Mouse (Mus musculus) midbrain, embryonic 11.5 days (tissue): ENCODE data around the gene Mllt11. TPM values are rescaled to one million over a fixed set of nuclear protein-coding genes. Genes with fewer than 3 reads are reported as not detected.

Experiments
- ATAC-seq: fragments of 200-750 bp; cut with Nextera tagmentation; 2 replicates; pipeline ENCODE4 v1.8.0; 2017; ENCODE audit warnings: moderate TSS enrichment, moderate library complexity; ENCODE audit not compliant: low FRiP score
- DNase-seq: peaks from one replicate; pipeline ENCODE4 v3.0.0; 2015; ENCODE audit warnings: low spot score; ENCODE audit errors: missing footprints
- H3K27ac ChIP-seq: fragments of 300-500 bp; sonication (generic); 2 replicates; pipeline ENCODE4 v1.5.1; 2014; ENCODE audit warnings: low read depth, low read length
- H3K27me3 ChIP-seq: fragments of 300-500 bp; sonication (generic); 2 replicates; pipeline ENCODE4 v1.6.1; 2014; ENCODE audit warnings: mild to moderate bottlenecking, low read length, moderate library complexity, mixed read lengths; ENCODE audit not compliant: control insufficient read depth, insufficient read depth
- H3K36me3 ChIP-seq: fragments of 300-500 bp; sonication (generic); 2 replicates; pipeline ENCODE4 v1.6.1; 2014; ENCODE audit warnings: mild to moderate bottlenecking, low read length, moderate library complexity, mixed read lengths; ENCODE audit not compliant: control insufficient read depth, insufficient read depth
- H3K4me1 ChIP-seq: fragments of 300-500 bp; sonication (generic); 2 replicates; pipeline ENCODE4 v1.6.1; 2014; ENCODE audit warnings: low read length; ENCODE audit not compliant: control insufficient read depth, insufficient read depth
- H3K4me2 ChIP-seq: fragments of 300-500 bp; sonication (generic); 2 replicates; pipeline ENCODE4 v1.6.1; 2014; ENCODE audit warnings: mild to moderate bottlenecking, moderate library complexity
- H3K4me3 ChIP-seq: fragments of 300-500 bp; sonication (generic); 2 replicates; pipeline ENCODE4 v1.5.1; 2014; ENCODE audit warnings: low read depth, low read length
- H3K9ac ChIP-seq: fragments of 300-500 bp; sonication (generic); 2 replicates; pipeline ENCODE4 v1.6.1; 2014; ENCODE audit warnings: low read length
- H3K9me3 ChIP-seq: fragments of 300-500 bp; sonication (generic); 2 replicates; pipeline ENCODE4 v1.6.1; 2016; ENCODE audit warnings: low read length; ENCODE audit not compliant: control insufficient read depth
- WGBS: fragments of 180-500 bp; shearing (Covaris S2); extraction: QIAGEN DNeasy Blood & Tissue Kit; methylation state at CpG from one replicate; pipeline ENCODE4 v1.1.7; 2014; 5-methylcytosine and 5-hydroxymethylcytosine counted together
- polyA plus RNA-seq: library from polyadenylated mRNA; unstranded; fragments of >200 nt; fragmentation: Nextera tagmentation; extraction: Ambion mirVana; gene quantifications from 2 replicates; pipeline ENCODE4 v1.2.1, GENCODE M21; 2014

The Mllt11 gene
- polyA plus RNA-seq, result 124 and 144 TPM in 2 replicates

DNA sequence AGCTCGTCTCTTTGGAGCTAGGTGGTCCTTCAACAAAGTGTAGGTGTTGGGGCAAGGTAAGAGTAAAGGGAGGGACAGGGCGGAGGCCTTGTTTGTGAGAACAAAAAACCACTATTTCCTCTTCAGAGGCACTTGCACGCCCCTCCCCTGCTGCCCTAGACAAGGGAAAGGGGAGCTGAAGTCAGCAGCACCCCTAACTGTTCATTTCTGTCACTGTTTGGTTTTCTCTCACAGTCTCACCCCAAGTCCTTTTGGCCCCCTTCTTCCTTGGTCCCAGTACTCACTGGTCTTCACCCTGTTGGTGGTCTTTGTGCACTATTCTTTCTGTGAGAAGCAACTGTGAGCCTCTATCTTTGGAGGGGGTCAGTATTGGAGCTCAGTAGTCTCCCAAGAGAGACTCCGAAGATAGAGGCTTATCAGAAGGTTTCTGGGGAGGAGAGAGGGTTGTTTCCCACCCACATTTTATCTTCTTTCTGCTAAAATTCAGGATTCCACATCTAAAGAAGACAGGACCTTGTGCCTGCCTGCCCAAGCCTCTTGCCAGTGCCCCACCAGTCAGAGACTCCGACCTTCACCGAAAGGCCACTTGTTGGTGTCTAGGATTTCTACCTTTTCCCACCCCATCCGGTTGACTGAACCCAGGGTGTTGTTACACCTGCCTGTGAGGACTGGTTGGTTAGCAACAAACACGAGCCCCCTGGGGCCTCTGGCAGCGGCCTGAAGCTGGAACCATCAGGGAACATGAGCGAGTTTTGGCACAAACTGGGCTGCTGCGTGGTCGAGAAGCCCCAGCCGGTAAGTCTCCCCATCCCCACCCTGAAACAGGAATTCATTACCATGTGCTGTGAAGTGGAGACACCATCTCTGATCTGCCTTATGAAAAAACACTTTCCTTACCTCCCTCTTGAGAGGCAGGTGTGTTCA is at the start of gene Mllt11:
Mllt11 (minus strand) TSS at position 874 of the 924 bp plus-strand sequence.
- Histone ChIP-seq H3K27ac (peak within 1 kb of the TSS; percentile 79; the same call in 1 of the 2 replicates), H3K4me2 (peak within 1 kb of the TSS; percentile 96), H3K9ac (peak within 1 kb of the TSS; percentile 80; the same call in 1 of the 2 replicates), H3K36me3 (peaks cover 36% of the 10 kb centered on the region), H3K4me1 (peaks cover 21% of the 10 kb centered on the region), H3K9me3 (no peaks in the 10 kb centered on the region), H3K27me3 (no peaks in the 10 kb centered on the region), H3K4me3 (peak within 1 kb of the TSS; percentile 72; the same call in 1 of the 2 replicates)
- DNase-seq, result no peak
- WGBS, result 81% methylated on average over 13 of the region's 13 CpGs
- ATAC-seq, result no peak

- Histone ChIP-seq H3K4me1 (peaks cover 9% of the 10 kb centered on the region), H3K27me3 (no peaks in the 10 kb centered on the region), H3K27ac (peak within 1 kb of the TSS; percentile 93), H3K9ac (peak within 1 kb of the TSS; percentile 92), H3K36me3 (no peaks in the 10 kb centered on the region), H3K4me3 (peak within 1 kb of the TSS; percentile 64), H3K4me2 (peak within 1 kb of the TSS; percentile 78), H3K9me3 (no peaks in the 10 kb centered on the region)
- WGBS, result 1% methylated on average over 53 of the region's 53 CpGs
- ATAC-seq, result peak; percentile 90
- DNase-seq, result peak; percentile 99
Observed at GRCm38 (mm10) chr3:95281216-95282126, 49.5 kb upstream of the Mllt11 start, which contains the start of the genes Mindy1 and Prune1. Gene Mindy1 (plus strand): TSS chr3:95281345. Gene Prune1 (minus strand): TSS chr3:95282076.

DNA sequence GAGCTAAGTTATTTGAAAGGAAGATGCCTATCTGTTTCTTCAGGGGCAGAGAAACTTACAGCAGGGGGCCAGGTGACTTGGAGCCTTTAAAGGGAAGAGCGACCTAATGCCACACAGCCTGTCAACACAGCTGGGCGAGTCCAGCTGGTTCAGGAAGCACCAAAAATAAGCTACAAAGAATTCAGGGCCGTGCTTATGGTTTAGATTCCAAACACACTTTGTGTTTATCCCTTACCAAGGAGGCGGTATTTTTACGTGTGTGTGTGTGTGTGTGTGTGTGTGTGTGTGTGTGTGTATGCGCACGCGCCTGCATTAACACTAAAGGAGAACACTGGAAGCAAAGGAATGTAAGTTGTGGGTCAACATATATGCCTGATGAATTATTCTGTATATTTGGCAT is 48.8 kb upstream of the Mllt11 start:
- ATAC-seq (no peak), DNase-seq (peak; percentile 89)
- H3K36me3 ChIP-seq, result no peaks in the 10 kb centered on the region
- peak overlapping the region; percentile 64 for H3K4me3 ChIP-seq
- peaks cover 9% of the 10 kb centered on the region for H3K4me1 ChIP-seq
- 34% methylated on average over 8 of the region's 8 CpGs for WGBS
- H3K27me3 ChIP-seq, result no peaks in the 10 kb centered on the region
- peak overlapping the region; percentile 87 for H3K9ac ChIP-seq
- no peaks in the 10 kb centered on the region for H3K9me3 ChIP-seq
- peak overlapping the region; percentile 78 for H3K4me2 ChIP-seq
- H3K27ac ChIP-seq, result no peak overlapping the region

DNA sequence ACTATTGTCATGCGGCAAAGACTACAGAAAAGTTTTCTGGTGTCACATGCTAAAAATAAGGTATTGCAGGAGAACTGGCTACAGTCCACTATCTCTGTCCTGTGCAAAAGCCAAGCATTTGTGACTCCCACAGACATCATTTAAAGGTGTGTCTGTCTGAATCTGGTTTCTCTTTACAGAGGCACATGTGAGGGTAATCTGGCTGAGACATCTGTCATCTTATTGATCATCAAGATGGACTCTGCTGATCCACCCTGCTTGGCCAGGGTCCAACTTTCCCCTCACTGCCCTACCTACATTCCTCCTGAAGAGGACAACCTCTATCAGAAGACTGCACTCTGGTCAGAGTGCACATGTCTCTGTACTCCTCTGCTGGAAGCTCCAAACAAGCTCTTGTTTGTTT is 45.2 kb upstream of the Mllt11 start:
- ATAC-seq (no peak), DNase-seq (no peak)
- Histone ChIP-seq H3K27me3 (no peaks in the 10 kb centered on the region), H3K4me3 (no peak overlapping the region), H3K9me3 (no peaks in the 10 kb centered on the region), H3K9ac (no peak overlapping the region), H3K36me3 (no peaks in the 10 kb centered on the region), H3K4me2 (no peak overlapping the region), H3K27ac (no peak overlapping the region), H3K4me1 (no peaks in the 10 kb centered on the region)
- 84% methylated on average over 1 of the region's 1 CpGs for whole genome bisulfite sequencing

- H3K36me3 ChIP-seq, result no peaks in the 10 kb centered on the region
- ATAC-seq (no peak), DNase-seq (no peak)
- WGBS, result 80% methylated on average over 5 of the region's 5 CpGs
- no peaks in the 10 kb centered on the region for H3K9me3 ChIP-seq
- H3K4me1 ChIP-seq, result no peaks in the 10 kb centered on the region
- no peak overlapping the region for H3K4me3 ChIP-seq
- H3K4me2 ChIP-seq, result no peak overlapping the region
- no peaks in the 10 kb centered on the region for H3K27me3 ChIP-seq
- H3K27ac ChIP-seq, result no peak overlapping the region
- no peak overlapping the region for H3K9ac ChIP-seq
Observed at GRCm38 (mm10) chr3:95276428-95276934, 44.5 kb upstream of the Mllt11 start.

DNA sequence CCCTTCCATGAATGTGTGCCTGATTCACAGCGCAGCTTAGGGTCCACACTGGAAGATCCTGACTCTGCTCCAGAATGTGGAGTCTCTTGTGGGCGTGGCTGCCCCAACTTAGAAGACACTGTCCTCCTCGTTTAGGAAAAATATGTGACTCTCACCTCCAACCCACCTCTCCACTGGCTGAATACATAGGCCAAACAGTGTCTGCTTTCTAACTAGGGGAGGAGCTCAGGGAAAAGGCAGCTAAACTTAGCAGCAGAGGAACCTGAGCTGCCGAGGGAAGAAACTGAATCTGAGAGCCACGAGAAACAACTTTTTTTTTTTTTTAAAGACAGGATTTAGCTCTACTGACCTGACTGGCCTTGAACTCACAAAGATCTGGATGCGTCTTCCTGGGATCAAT is 43.2 kb upstream of the Mllt11 start:
- H3K27me3 ChIP-seq, result no peaks in the 10 kb centered on the region
- WGBS, result 84% methylated on average over 6 of the region's 6 CpGs
- no peak overlapping the region for H3K9ac ChIP-seq
- no peak overlapping the region for H3K4me2 ChIP-seq
- no peak overlapping the region for H3K4me3 ChIP-seq
- no peak overlapping the region for H3K27ac ChIP-seq
- H3K9me3 ChIP-seq, result no peaks in the 10 kb centered on the region
- no peak for ATAC-seq
- H3K4me1 ChIP-seq, result no peaks in the 10 kb centered on the region
- H3K36me3 ChIP-seq, result no peaks in the 10 kb centered on the region
- DNase-seq, result no peak

GRCm38 (mm10) chr3:95274453-95274852 is 42.5 kb upstream of the Mllt11 start:
- H3K4me2 ChIP-seq, result no peak overlapping the region
- H3K9ac ChIP-seq, result no peak overlapping the region
- no peaks in the 10 kb centered on the region for H3K36me3 ChIP-seq
- H3K4me1 ChIP-seq, result no peaks in the 10 kb centered on the region
- 94% methylated on average over 4 of the region's 4 CpGs for WGBS
- H3K27ac ChIP-seq, result no peak overlapping the region
- no peak for ATAC-seq
- no peaks in the 10 kb centered on the region for H3K9me3 ChIP-seq
- no peak for DNase-seq
- no peaks in the 10 kb centered on the region for H3K27me3 ChIP-seq
- H3K4me3 ChIP-seq, result no peak overlapping the region

DNA sequence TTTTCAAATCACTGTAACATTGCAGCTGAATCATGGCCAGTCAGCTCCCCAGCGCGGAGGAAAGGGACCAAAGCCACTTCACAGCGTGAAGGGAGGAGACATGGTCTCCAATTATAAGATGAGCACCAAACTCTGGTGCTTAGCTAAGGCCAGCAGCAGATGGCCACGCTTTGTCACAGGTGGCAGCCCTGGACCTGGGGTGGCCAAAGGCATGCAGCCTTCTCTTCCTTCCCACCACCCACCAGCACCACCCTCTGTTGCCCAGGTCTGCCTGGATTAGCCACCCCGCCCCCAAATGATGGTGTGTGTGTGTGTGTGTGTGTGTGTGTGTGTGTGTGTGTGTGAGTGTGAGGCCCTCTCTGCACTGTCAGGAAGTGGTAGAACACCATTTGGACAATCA is 41.5 kb upstream of the Mllt11 start:
- H3K4me3 ChIP-seq, result no peak overlapping the region

More for the DNA sequence above, 41.5 kb upstream of the Mllt11 start:
- H3K27me3 ChIP-seq, result no peaks in the 10 kb centered on the region
- H3K27ac ChIP-seq, result no peak overlapping the region
- H3K9me3 ChIP-seq, result no peaks in the 10 kb centered on the region
- H3K4me2 ChIP-seq, result no peak overlapping the region
- H3K4me1 ChIP-seq, result no peaks in the 10 kb centered on the region
- ATAC-seq (no peak), DNase-seq (no peak)
- 97% methylated on average over 5 of the region's 5 CpGs for WGBS
- H3K9ac ChIP-seq, result no peak overlapping the region
- no peaks in the 10 kb centered on the region for H3K36me3 ChIP-seq
